Mouse (Mus musculus): ENCODE measurements at regions not wholly inside any gene's neighbourhood (a gene's known extent, or its start where the extent isn't known, plus 50 kb on each side); places are given as distances from the start of the nearest gene placed in this dataset.

- DNase-seq (ENCODE audit: low spot score), result peak; percentile 76
Observed at GRCm38 (mm10) chr7:129918240-129919200, 326.9 kb downstream of the Wdr11 start.

GRCm38 (mm10) chr7:129922291-129922690 is 330.6 kb downstream of the Wdr11 start:
- DNase-seq (ENCODE audit: low spot score), result no peak

- no peak for DNase-seq (ENCODE audit: low spot score)
Observed at GRCm38 (mm10) chr7:129936731-129937130, 345.1 kb downstream of the Wdr11 start.

- DNase-seq (ENCODE audit: low spot score), result no peak
Observed at GRCm38 (mm10) chr7:129937715-129938114, 346.1 kb downstream of the Wdr11 start.

DNA sequence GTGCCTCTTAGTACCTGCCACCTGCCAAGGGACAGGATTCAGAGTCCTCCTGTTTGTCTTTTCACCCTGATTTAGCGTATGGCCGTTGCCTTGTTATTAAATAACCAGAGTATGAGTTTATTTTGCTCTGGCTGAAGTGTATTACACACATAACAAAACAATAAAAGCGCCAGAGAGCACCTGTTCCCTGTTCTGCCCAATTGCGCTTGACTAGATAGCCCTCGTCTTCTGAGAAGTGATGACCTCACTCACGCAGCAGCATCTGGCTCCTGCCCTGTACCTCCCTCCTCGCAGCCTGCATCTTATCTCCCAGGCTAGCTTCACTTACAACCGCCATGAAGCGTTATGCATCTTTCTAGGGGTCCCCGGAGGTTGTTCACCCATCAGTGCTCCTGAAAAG is 346.5 kb downstream of the Wdr11 start:
- DNase-seq (ENCODE audit: low spot score), result no peak

DNA sequence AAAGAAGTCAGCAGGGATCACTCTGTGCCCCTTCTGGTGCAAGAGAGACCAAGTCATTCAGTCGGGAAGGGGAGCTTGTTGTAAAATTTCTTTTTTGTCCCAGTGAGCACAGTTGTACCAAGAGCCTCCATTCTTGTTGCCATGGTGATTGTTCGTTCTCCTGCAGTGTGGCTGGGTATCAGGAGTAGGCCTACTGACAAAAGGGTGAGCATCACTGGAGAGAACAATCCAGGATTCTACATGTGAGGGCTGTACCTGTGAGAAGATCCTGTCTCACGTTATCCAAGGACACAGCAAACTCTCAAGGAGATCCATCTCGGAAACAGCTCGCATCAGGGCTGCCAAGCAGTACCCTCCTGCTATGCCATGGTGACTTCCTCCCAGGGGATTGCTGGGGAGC is 347.6 kb downstream of the Wdr11 start:
- DNase-seq (ENCODE audit: low spot score), result no peak

GRCm38 (mm10) chr7:129941311-129942029 is 349.8 kb downstream of the Wdr11 start:
- no peak for DNase-seq (ENCODE audit: low spot score)

DNA sequence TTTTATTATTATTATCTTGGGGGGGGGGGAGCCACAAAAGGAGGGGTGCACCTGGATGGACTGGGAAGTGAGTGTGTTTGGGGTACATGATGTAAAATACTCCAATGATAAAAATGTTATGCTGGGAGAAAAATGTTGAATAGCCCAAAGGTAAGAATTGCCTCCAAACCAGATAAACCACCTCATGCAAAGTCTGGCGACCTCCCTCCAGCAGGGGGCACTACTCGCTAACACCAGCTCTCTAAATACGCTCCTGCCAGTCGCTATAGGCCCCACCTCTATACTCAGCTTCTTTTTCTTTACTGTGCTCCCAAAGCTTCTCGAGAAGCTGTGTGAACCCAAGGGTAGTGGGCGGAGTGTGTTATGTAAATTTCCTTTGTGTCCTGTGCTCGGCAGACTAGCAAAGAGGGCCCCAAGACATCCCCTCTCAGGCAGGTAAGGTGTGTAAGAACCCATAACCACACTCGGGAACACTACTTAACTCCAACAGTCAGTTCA is 357.0 kb downstream of the Wdr11 start:
- no peak for DNase-seq (ENCODE audit: low spot score)

DNA sequence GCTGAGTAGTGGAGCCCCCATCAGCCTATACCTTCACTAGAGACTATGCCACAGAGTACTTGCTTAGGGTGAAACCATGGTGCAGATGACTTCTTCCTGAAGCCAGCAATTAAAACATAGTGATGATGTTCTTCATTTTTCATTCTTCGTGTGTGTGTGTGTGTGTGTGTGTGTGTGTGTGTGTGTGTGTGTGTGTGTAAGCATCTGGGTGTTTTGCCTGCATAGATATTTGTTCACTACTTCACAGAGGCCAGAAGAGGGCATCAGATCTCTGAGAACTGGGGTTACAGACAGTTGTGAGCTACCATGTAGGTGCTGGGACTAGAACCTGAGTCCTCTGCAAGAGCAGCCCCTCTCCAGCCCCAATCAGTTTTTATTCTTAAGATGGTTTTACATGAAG is 358.8 kb downstream of the Wdr11 start:
- DNase-seq (ENCODE audit: low spot score), result no peak

DNA sequence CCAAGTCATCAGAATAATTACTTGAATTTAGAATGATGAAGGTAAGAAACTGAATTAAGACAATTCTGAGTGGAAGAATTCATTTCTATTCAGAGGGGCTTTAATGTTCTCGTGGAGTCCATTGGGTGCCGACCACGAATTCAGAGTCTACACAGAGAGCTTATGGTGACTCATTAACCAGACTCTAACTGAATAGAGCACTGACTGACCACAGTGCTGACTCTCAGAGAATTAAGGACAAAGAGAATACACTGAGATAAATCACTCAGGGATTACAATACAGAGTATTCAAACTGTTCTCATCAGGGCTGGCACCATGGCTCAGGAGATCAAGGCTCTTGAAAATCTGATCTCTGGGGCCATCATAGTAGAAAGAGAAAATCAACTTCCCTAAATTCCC is 366.7 kb downstream of the Wdr11 start:
- no peak for DNase-seq (ENCODE audit: low spot score)

DNA sequence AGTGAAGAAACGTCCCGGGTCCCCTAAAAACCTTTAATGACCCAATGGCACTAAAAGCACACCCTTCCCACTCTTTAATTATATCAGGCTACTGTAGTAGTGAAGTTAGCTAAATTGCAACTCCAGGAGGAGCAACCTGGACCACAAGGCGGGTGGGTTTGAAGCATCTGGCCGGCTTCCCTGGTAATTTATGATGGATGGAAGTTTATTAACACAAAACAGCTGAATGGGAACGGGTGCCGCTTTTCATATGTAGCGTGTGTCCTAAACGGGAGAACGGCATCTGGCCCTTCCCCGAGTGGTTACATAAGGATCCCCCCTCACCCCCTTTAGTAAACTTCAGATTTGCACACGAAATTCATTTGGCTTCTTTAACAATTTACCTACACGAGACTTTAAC is 370.9 kb downstream of the Wdr11 start:
- peak; percentile 23 for DNase-seq (ENCODE audit: low spot score)

- DNase-seq (ENCODE audit: low spot score), result no peak
Observed at GRCm38 (mm10) chr7:129964192-129964591, 372.5 kb downstream of the Wdr11 start.

DNA sequence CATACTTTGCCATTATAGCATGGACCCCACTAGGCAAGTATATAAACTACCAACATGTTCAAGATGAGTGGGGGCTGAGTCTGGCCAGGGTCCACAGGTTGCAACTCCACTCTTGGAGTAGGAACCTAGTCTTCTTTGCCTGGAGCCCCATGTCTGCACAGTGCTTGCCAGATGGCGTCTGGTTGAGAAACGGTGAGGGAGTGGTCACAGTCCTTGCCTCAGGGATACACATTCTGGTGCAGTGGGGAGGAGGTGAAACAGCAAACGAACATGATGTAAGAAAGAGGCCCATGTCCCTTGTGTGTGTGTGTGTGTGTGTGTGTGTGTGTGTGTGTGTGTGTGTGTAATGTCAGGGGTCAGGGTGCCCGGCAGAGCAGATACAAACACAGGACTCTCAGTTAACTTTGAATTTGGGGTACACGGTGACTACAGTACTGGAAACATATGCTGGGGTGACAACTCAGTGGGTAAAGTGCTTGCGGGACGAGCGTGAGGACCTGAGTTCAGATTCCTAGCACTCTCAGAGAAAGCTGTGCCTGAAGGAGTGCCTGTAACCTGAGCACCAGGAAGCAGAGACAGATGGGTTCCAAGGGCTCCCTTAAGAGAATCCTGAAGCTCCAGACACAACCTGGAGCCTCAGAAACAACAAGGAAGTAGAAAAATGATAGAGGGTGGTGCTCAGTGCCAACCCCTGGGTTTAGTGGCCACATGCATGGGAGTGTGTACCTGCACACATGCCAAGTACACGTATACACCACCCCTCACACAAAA is 373.8 kb downstream of the Wdr11 start:
- no peak for DNase-seq (ENCODE audit: low spot score)

DNA sequence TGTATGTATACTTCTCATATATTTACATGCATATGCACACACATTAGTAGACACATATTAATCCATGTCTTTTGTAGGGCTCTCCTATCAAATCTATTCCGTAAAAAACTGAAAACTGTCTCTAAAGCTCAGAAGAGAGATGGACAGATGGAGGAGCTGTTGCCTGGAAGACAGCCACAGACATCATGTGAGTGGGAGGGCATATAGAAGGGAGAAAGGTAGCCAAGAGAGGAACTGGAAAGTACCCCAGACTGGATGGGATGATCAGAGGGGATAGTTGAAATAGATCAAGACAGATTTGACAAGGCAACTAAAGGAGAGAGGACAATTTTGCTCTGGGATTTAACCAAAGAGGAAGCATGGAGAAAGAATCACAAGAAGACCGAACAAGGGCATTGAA is 375.1 kb downstream of the Wdr11 start:
- DNase-seq (ENCODE audit: low spot score), result peak; percentile 77

DNA sequence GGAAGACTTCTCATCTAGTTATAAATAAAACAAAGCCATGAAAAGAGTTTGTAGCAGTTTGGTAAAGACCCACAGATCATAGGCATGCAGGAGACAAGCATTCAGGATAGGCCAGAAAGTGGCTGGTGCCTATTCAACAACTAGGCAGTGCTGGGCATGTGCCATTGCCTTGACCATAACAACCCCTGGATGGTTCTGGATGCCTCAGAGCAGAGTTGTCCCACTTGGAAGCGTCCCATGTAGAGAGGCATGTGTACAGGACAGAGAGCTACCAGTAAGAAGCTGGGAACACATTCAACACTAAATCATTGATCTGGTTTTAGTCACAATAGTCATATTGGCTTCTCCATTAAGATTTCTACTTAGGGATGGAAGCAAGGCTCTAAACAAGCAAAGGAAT is 378.5 kb downstream of the Wdr11 start:
- DNase-seq (ENCODE audit: low spot score), result no peak

GRCm38 (mm10) chr7:129974206-129974605 is 382.5 kb downstream of the Wdr11 start:
- no peak for DNase-seq (ENCODE audit: low spot score)

GRCm38 (mm10) chr7:129974837-129975236 is 383.2 kb downstream of the Wdr11 start:
- DNase-seq (ENCODE audit: low spot score), result no peak

GRCm38 (mm10) chr7:129975781-129976514 is 384.3 kb downstream of the Wdr11 start:
- DNase-seq (ENCODE audit: low spot score), result no peak

DNA sequence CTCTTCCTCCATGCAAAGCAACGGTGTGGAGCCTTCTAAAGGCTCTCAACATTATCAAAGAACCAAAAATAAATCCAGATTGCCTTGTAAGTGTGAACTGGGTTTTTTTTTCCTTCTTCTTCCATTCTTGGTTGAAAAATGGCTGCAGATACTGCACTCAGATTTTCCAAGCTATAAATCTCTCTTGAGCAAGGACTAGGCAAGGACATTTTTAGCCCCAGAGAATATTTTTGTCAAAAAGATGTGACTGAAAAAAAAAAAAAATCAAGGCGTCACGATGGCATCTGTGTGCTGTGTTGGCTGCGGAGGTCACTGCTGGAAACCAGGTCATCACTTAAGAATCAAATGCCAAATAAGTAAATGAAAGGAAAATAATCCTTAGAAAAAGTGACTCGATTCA is 386.9 kb downstream of the Wdr11 start:
- DNase-seq (ENCODE audit: low spot score), result no peak

- no peak for DNase-seq (ENCODE audit: low spot score)
Observed at GRCm38 (mm10) chr7:129979337-129979736, 387.7 kb downstream of the Wdr11 start.

GRCm38 (mm10) chr7:129980501-129980900 is 388.8 kb downstream of the Wdr11 start:
- no peak for DNase-seq (ENCODE audit: low spot score)

DNA sequence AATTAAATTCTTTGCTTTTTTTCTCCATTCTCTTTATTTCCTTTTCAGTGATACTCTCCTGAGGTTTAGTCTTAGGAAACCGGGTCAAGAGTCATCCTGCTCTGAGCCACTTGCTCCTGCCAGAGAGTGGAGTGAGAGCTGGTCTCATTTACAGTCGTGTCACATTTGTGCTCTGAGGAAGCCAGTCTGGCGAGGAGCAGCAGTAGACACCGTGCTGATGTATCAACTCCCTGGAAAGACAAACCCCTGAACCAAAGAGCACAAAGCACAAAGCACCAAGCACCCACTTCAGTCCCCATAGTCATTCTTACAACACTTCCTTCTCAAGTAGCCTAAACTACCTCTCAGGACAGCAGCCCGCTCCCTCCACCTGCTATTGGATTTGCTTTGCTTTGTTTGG is 390.7 kb downstream of the Wdr11 start:
- no peak for DNase-seq (ENCODE audit: low spot score)
